Mouse (Mus musculus) liver, adult 10 weeks (tissue): ENCODE measurements around the gene Senp6. TPM values are rescaled to one million over a fixed set of nuclear protein-coding genes. Genes with fewer than 3 reads are reported as not detected.

Experiments used
- polyA plus RNA-seq: library from polyadenylated mRNA; stranded (reverse); fragments of 350-450 nt; fragmentation: Illumina TruSeq; extraction: RNeasy Lipid Tissue Mini Kit (QIAGEN cat#74804); gene quantifications from one replicate; pipeline ENCODE4 v1.2.3, GENCODE M21; 2014; ENCODE audit warnings: low read depth, low replicate concordance

Gene Senp6
- 56.9 TPM for polyA plus RNA-seq

DNA sequence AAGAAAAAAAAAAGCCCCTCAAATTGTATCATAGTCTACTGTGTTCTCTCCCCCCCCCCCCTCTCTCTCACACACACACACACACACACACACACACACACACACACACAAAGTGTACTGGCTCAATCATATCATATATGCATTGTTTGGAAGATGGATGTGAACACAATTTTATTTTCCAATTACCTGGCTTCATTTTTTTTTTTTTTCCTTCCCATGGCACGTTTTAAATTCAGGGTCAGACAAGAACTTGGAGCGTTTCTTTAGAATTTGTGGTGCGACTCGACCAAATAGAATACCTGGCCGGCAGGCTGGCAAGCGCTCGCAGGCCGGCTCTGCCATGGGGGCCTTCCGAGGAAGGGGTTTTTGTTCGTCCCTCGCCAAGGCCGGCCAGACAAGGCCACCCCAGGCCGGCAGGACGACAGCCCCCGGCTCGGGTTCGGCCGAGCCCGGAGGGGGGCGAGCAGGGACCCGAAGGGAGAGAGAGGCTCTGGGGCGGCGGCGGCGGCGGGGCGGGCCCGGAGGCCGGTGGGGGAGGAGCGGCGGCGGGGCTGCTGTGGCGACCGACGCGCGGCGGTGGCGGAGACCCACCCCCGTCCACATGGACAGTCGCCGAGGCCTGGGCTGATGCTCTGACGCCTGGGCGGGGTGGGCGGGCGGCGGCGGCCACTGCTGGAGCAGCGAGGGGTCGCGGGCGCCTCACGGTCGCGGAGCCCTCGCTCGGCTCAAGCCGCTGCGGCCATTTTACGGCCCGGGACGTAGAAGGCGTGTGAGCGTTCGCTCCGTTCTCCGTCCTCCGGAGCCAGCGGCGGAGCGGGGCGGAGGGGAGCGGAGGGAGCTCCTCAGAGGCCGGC, at the start of gene Senp6:
TSS of gene Senp6 (plus strand) at position 537 of the 854 bp plus-strand sequence.

DNA sequence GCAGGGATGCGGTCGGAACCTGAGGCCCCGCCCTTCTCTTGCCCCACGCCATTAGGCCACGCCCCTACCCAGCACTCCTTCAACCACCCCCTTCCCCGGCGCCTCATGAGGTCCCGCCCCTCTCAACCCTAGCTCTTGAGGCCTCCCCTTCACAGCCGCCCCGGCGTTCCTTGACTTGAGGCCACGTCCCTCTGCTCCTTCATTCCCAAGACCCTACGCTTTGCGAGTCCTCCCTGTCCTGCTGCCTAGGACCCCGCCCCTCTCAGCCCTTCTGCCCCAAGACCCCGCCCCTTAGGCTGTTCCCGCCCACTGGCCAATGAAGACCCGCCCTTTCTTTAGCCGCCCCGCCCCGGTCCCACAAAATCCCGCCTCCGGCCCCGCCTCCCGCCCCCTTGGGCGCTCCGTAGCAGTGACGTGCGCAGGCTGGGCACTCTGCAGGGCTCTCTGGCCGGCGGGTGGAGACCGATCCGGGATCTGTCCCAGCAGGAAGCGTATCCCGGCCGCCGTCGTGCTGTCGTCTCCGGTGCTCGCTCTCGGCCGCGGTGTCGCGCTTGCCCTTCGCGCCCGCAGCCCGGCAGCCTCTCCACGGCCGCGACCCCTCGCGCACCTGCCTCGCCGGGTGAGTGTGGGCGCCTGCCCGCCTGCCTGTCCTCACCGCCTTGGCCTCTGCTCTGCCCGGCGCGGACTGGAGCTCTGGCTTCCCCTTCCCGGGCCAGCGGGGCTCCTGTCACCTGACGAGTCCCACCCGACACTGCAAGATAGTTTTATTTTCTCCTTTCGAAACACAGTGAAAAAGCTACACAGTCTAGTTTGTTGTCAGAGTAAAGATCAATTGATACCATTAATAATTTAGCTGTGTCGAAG, 98.1 kb downstream of the Senp6 start, which contains the start of gene Myo6:
TSS of gene Myo6 (plus strand) at position 421 of the 864 bp plus-strand sequence.

Other genes starting within 250 kb of the Senp6 start
- gene Filip1, start 54.1 kb upstream of the Senp6 start, polyA plus RNA-seq, result 0.26 TPM
- 22.3 TPM for gene Myo6, start 98.1 kb downstream of the Senp6 start, polyA plus RNA-seq